Mouse (Mus musculus) left cerebral cortex, postnatal 10 days (tissue): ENCODE measurements around the gene Jph2. TPM values are rescaled to one million over a fixed set of nuclear protein-coding genes. Genes with fewer than 3 reads are reported as not detected.

Experiments used
- DNase-seq, 2 experiments: peaks; one replicate each; pipeline ENCODE4 v3.0.0; 2021 to 2022; ENCODE audit warnings: low spot score in 2 of 2, mixed read lengths in 1 of 2; ENCODE audit errors: extremely low spot score in 1 of 2
- intact Hi-C: fragments of 180-260 bp; cut with DNase I; formaldehyde crosslinking; loops from one replicate; pipeline ENCODE4 v1.15.1; 2025
- total RNA-seq, 2 experiments: library from RNA; stranded (reverse); gene quantifications; 2 replicates each; pipeline ENCODE4 v1.2.3; 2021

Jph2 gene
- total RNA-seq: under 1 TPM; 0.61 to 0.75 TPM

GRCm38 (mm10) chr2:163397905-163398304 is at the start of gene Jph2:
Gene Jph2, minus strand, starts transcription at chr2:163397993.
- DNase-seq: peak in 1 of 2 experiments; percentile 51
- intact Hi-C loops: no loop called here

- no peak for DNase-seq
Measured at GRCm38 (mm10) chr2:163447375-163447774, 49.6 kb upstream of the Jph2 start.

GRCm38 (mm10) chr2:163444017-163444416 is 46.2 kb upstream of the Jph2 start:
- intact Hi-C loops: no loop called here
- DNase-seq: no peak

More at GRCm38 (mm10) chr2:163447375-163447774, 49.6 kb upstream of the Jph2 start:
- intact Hi-C loops: no loop called here

GRCm38 (mm10) chr2:163443543-163443942 is 45.8 kb upstream of the Jph2 start:
- no peak for DNase-seq
- intact Hi-C loops: no loop called here

- DNase-seq: peak in 1 of 2 experiments; percentile 7
- intact Hi-C loops: no loop called here
Measured at GRCm38 (mm10) chr2:163439488-163439887, 41.7 kb upstream of the Jph2 start.

- intact Hi-C loops: no loop called here
- DNase-seq: peak in 1 of 2 experiments; percentile 34
Measured at GRCm38 (mm10) chr2:163438619-163439451, 41.0 kb upstream of the Jph2 start.

- peak; percentile 70 to 87 for DNase-seq
- intact Hi-C loops: no loop called here
Measured at GRCm38 (mm10) chr2:163438246-163438618, 40.4 kb upstream of the Jph2 start, which contains the start of gene Gdap1l1. Gene Gdap1l1, plus strand, starts transcription at chr2:163438476.

- intact Hi-C loops: no loop called here
- no peak for DNase-seq
Measured at GRCm38 (mm10) chr2:163437800-163438199, 40.0 kb upstream of the Jph2 start.

- peak in 1 of 2 experiments; percentile 50 for DNase-seq
- intact Hi-C loops: no loop called here
Measured at GRCm38 (mm10) chr2:163433971-163434370, 36.2 kb upstream of the Jph2 start.

- intact Hi-C loops: no loop called here
- DNase-seq: no peak
Measured at GRCm38 (mm10) chr2:163431289-163431688, 33.5 kb upstream of the Jph2 start.

GRCm38 (mm10) chr2:163428346-163429011 is 30.7 kb upstream of the Jph2 start:
- DNase-seq: no peak
- intact Hi-C loops: no loop called here

GRCm38 (mm10) chr2:163424597-163424996 is 26.8 kb upstream of the Jph2 start, which contains the start of gene Oser1:
Gene Oser1, minus strand, starts transcription at chr2:163424697.
- intact Hi-C loops: no loop called here
- no peak for DNase-seq

- intact Hi-C loops: no loop called here
- no peak for DNase-seq
Measured at GRCm38 (mm10) chr2:163422895-163423660, 25.3 kb upstream of the Jph2 start.

GRCm38 (mm10) chr2:163420366-163420886 is 22.6 kb upstream of the Jph2 start:
- intact Hi-C loops: no loop called here
- no peak for DNase-seq

- intact Hi-C loops: no loop called here
- DNase-seq: peak; percentile 99
Measured at GRCm38 (mm10) chr2:163419346-163420045, 21.7 kb upstream of the Jph2 start.

- DNase-seq: peak in 1 of 2 experiments; percentile 73
- intact Hi-C loops: no loop called here
Measured at GRCm38 (mm10) chr2:163418841-163419345, 21.1 kb upstream of the Jph2 start.

- DNase-seq: no peak
- intact Hi-C loops: no loop called here
Measured at GRCm38 (mm10) chr2:163417830-163418229, 20.0 kb upstream of the Jph2 start.

GRCm38 (mm10) chr2:163417026-163417425 is 19.2 kb upstream of the Jph2 start:
- intact Hi-C loops: no loop called here

More at GRCm38 (mm10) chr2:163417026-163417425, 19.2 kb upstream of the Jph2 start:
- no peak for DNase-seq
